Mouse (Mus musculus): ENCODE measurements at regions not wholly inside any gene's neighbourhood (a gene's known extent, or its start where the extent isn't known, plus 50 kb on each side); places are given as distances from the start of the nearest gene placed in this dataset.

- DNase-seq (ENCODE audit: low spot score in 2 of 2), result no peak
Observed at GRCm38 (mm10) chr8:6813816-6814215, 1708.7 kb upstream of the Slc10a2 start.

GRCm38 (mm10) chr8:6807116-6807515, 1702.0 kb upstream of the Slc10a2 start:
- no peak for DNase-seq (ENCODE audit: low spot score in 2 of 2)

DNA sequence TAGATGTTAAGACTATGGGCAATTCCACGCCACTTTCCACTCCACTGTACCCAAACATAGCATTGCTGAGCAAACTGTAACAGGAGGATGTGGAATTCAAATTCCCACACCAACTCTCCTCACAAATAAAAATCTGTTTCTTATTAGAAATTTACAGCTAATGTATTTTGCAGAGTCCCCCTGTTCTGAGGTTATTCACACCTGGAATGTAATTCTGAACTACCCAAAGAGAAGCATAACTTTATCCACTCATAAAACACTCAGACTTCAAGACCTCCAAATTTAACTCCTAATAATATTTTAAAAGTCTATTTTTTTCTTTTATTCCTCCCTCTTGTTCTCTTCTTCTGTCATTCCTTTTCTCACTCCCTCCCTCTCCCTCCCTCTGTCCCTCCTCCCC, 1698.0 kb upstream of the Slc10a2 start:
- DNase-seq (ENCODE audit: low spot score in 2 of 2), result no peak

- no peak for DNase-seq (ENCODE audit: low spot score in 2 of 2)
Observed at GRCm38 (mm10) chr8:6801076-6801475, 1695.9 kb upstream of the Slc10a2 start.

DNA sequence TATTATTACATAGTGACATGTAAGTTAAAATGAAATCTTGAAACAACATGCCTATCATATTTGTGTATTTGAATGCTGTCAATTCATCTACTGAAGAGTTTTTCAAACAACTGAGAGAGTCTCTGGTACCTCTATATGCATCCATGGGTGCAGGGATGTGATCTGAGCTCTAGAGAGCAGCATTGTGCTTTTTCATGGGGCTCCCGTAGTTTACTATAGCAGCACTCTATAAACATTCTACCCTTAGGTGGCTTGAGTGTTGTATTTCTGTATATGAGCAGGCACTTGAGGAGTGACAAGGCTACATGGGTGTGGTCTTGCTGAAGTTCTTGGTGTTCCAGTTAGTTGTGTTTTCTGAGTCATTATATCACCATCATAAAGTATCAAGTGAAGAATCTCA, 1683.9 kb upstream of the Slc10a2 start:
- DNase-seq (ENCODE audit: low spot score in 2 of 2), result no peak

- no peak for DNase-seq (ENCODE audit: low spot score in 2 of 2)
Observed at GRCm38 (mm10) chr8:6780983-6781382, 1675.8 kb upstream of the Slc10a2 start.

- no peak for DNase-seq (ENCODE audit: low spot score in 2 of 2)
Observed at GRCm38 (mm10) chr8:6775103-6775502, 1670.0 kb upstream of the Slc10a2 start.

DNA sequence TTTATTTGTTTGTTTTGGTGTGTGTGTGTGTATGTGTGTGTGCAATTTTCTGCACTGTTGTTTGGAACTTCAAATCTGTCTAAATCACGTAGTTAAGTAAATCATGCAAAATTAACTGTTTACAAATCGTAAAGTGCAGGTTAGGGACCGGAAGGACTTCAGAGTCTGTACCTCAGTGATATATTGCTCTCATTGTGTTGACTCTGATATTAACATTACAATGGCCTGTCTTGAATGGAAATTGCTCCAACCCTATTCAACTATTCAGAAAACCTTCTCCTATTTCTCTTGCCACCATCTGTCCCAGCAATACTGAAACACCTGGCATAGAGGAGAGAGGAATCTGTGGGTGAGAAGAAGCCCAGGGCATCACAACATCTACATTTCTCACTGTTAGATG, 1624.4 kb upstream of the Slc10a2 start:
- DNase-seq (ENCODE audit: low spot score in 2 of 2), result no peak

- no peak for DNase-seq (ENCODE audit: low spot score in 2 of 2)
Observed at GRCm38 (mm10) chr8:6708886-6709449, 1603.8 kb upstream of the Slc10a2 start.

DNA sequence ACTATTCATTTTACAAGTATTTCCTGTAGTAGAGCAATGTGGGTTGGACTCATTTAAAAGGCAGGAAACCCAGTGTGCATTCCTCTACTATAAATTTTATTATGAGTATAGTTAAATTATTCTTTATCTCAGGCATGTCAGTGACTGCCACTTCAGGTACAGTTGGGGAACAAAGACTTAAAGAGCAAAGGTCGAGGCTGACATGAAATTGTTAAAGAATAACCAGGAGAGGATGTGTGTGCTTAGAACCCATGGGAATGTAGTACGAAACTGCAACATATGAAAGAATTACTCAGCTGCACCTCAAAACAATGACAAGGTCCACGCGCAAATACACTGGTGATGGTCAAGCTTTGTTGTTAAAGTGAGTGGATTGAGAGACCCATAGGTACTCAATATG, 1583.4 kb upstream of the Slc10a2 start:
- no peak for DNase-seq (ENCODE audit: low spot score in 2 of 2)

DNA sequence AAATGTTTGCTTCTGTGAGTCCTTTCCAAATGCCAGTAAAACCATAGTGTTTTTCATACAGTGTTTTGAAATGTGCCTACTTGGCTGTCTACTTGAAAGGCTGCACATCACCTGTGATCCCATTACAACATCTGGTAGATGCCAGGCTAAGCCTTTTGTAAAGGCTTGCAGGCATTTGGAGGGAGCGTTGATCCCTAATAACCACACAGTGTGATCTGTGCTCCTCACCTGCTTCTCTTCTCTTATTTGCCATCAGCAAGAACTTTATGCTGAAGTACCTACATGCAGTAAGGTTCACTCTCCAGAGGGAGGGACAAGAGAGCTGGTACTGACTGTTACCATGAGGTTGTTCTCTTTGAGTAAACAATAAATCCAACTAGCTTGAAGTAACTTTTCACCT, 1553.7 kb upstream of the Slc10a2 start:
- DNase-seq (ENCODE audit: low spot score in 2 of 2), result no peak

DNA sequence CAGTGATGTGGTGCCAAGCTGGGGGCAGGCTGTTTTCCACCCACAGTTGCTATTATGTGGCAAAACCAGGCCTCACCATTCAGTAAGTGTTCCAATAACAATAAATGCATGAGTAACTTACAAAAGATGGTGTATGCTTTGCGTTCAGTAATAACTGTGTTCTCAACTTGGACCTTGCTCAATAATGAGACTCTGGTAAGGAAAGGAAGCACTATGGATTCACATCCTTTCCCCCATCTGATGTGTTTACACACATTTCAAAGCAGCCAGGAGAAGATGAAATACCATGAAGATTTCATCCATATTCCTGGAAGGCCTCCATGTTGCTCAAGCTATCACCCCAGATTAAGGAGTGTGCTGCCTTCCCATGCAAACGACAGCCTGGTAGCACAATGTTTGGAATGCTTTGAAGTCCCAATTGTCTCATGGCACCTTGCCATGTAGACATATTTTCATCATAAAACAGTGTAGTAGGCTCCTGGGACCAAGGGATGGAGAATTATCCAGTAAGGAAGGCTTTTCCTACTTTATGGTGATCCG, 1552.4 kb upstream of the Slc10a2 start:
- DNase-seq (ENCODE audit: low spot score in 2 of 2), result no peak

- DNase-seq (ENCODE audit: low spot score in 2 of 2), result no peak
Observed at GRCm38 (mm10) chr8:6652180-6652579, 1547.0 kb upstream of the Slc10a2 start.

GRCm38 (mm10) chr8:6648083-6648482, 1542.9 kb upstream of the Slc10a2 start:
- DNase-seq (ENCODE audit: low spot score in 2 of 2), result no peak

DNA sequence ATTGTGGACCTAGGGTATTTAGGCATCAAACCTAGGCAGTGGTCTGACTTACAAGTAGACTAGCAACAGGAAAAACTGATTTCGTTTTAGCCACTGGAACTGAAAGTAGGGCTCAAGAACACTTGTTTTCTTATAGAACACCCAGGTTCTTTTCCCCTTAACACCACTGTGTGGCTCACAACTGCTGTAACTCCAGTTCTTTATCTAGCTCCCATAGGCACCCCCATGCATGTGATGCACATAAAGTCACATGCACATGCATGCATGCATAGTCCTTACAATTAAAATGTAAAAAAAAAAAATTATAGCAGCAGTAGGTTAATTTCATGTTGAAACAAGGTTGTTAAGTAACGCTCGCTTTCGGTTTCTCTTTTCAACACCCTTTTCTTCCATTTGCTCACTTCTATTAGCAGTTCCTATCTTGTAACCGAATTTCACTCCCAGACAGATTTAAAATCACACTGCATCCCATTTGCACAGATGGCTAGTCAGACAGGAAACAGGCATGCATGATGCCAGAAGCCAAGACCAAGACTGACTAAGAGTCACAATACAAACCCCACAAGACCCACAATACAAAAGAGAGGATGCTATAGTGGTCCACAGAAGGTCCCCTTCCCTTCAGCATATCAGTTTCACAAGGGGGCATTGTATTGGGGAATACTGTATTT, 1540.3 kb upstream of the Slc10a2 start:
- DNase-seq (ENCODE audit: low spot score in 2 of 2), result no peak

GRCm38 (mm10) chr8:6644396-6644795, 1539.2 kb upstream of the Slc10a2 start:
- DNase-seq (ENCODE audit: low spot score in 2 of 2), result no peak

GRCm38 (mm10) chr8:6627009-6627557, 1521.9 kb upstream of the Slc10a2 start:
- DNase-seq (ENCODE audit: low spot score in 2 of 2), result no peak

GRCm38 (mm10) chr8:6608891-6609290, 1503.7 kb upstream of the Slc10a2 start:
- DNase-seq (ENCODE audit: low spot score in 2 of 2), result no peak

DNA sequence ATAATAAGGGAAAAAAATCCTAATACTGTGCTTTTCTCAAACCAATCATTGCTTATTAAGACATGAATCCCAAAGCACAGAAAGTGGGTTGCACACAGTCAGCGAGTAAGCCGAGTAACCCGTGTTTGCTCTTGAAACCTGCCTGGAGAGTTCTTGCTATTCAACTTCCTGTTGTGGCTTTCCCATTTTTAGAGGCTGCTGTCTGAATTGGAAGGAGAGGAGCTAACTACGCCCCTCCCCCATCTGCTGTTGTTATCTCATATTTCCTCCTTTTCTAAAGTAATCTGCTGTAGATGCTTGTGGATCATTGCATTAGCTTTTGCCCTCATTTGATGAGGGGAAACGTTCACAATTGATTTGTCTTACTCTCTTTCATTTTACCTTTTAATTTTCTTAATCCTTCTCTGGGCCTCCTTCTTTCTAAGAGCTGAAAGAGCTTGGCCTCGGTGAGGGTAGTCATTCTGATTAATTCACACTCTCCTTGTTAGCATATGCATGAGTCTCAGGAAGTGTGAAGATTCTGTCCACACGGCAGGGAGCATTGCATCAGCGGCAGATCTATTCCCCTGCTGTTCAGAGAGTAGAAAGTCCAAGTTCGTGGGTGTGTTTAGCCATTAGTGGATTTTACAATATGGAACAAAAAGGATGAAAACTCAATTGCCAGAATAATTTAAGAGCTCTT, 1501.8 kb upstream of the Slc10a2 start:
- DNase-seq (ENCODE audit: low spot score in 2 of 2), result no peak

GRCm38 (mm10) chr8:6604232-6604804, 1499.2 kb upstream of the Slc10a2 start:
- no peak for DNase-seq (ENCODE audit: low spot score in 2 of 2)

GRCm38 (mm10) chr8:6590146-6590545, 1485.0 kb upstream of the Slc10a2 start:
- no peak for DNase-seq (ENCODE audit: low spot score in 2 of 2)

GRCm38 (mm10) chr8:6583337-6584096, 1478.4 kb upstream of the Slc10a2 start:
- DNase-seq (ENCODE audit: low spot score in 2 of 2), result no peak

Measured in spleen, postnatal 10 days (tissue).